Mouse (Mus musculus): ENCODE data around the gene Limch1. TPM values are rescaled to one million over a fixed set of nuclear protein-coding genes. Genes with fewer than 3 reads are reported as not detected.

Gene Limch1
- total and polyA plus RNA-seq, 3 experiments, result 0.05 TPM; not detected in 2

DNA sequence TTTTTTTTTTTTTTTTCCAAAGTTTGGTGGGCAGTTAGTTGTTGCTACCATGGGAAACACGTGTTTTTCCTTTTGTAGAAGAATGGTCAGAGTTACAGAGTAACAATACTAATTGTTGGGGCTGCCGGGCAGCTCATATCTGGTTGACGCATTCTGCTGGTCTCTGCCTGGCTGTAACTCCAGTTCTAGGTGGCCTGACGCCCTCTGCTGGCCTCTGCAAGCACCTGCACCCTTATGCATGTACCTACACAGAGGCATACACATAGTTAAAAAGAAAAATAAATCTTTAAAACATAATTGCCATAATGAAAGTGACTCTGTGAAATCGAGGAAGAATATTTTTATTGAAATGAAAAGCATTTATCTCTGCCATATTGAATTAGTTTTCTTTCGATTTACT lies 312.2 kb downstream of the Limch1 start:
- H3K4me2 ChIP-seq (ENCODE audit: insufficient read depth, low read depth, poor library complexity, severe bottlenecking), result no peak overlapping the region
- H3K27me3 ChIP-seq (replicated peaks), result no peaks in the 10 kb centered on the region
- dilution Hi-C loops (cut with MboI; ENCODE audit: extremely low pct_ligation_motif_present, extremely low pct_unique_long_range_greater_than_20kb, low sequenced_read_pairs), result no loop called here
- H3K4me3 ChIP-seq (replicated peaks in 1 of 3; ENCODE audit: low read depth in 2 of 3, low read length in 2 of 3, poor library complexity in 1 of 3), result no peak overlapping the region
- no peaks in the 10 kb centered on the region for H3K9me3 ChIP-seq (replicated peaks; ENCODE audit: low read length)
- H3K27ac ChIP-seq (ENCODE audit: insufficient read depth, low read depth), result no peak overlapping the region
- peaks cover 3 to 15% of the 10 kb centered on the region in 2 experiments for H3K4me1 ChIP-seq (ENCODE audit: control insufficient read depth in 1 of 2, insufficient read depth in 2 of 2)
- in situ Hi-C loops (cut with MboI; ENCODE audit: low pct_ligation_motif_present, low pct_unique_long_range_greater_than_20kb, low sequenced_read_pairs), result loop anchor here (10.0 kb wide), 1 partner anchor 177 kb away; no protein-coding TSS in a partner anchor
- no peak overlapping the region for H3K9ac ChIP-seq (ENCODE audit: insufficient read depth, low read depth)
- no peaks in the 10 kb centered on the region for H3K79me2 ChIP-seq (replicated peaks; ENCODE audit: control insufficient read depth, extremely low read depth, insufficient read depth, poor library complexity, severe bottlenecking)
- TF ChIP-seq MXI1 (IDR thresholded peaks at IDR 0.05; ENCODE audit: low read depth, low read length) (no peak), E2F4 (IDR thresholded peaks at IDR 0.05; ENCODE audit: insufficient replicate concordance, low read depth, low read length) (no peak), ETS1 (conservative IDR thresholded peaks at IDR 0.05; ENCODE audit: low read depth, low read length) (no peak), CTCF (conservative IDR thresholded peaks at IDR 0.05 in 1 of 2, IDR thresholded peaks at IDR 0.05 in 1 of 2; ENCODE audit: low read depth in 2 of 2, low read length in 2 of 2) (peak in 1 of 2 experiments; percentile 21; a peak in 1 of 4 replicates)
- H3K36me3 ChIP-seq (replicated peaks in 1 of 2; ENCODE audit: control insufficient read depth in 1 of 2, insufficient read depth in 1 of 2, low read length in 1 of 2), result no peaks in the 10 kb centered on the region
- no peak for DNase-seq (ENCODE audit: extremely low read depth)

DNA sequence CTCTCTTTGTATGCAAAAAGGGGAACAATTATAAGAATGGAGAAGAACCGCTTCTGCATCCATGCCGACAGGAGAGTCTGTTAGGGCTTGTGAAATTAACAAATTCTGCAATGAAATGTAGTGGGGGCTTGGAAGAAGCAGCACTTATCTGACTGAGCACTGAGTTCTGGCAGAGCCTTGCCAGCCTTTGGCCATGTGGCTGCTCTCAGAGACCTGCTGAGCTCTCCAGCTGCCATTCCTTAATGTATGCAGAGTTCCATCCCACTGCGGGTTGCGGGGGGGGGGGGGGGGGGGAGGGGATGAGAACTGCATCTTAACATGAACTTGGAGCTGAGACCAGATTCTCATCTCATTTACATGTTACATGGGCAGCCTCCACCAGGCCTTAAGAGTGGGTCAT lies 314.9 kb downstream of the Limch1 start:
- dilution Hi-C loops (cut with MboI; ENCODE audit: extremely low pct_ligation_motif_present, extremely low pct_unique_long_range_greater_than_20kb, low sequenced_read_pairs), result no loop called here
- no peaks in the 10 kb centered on the region for H3K79me2 ChIP-seq (replicated peaks; ENCODE audit: control insufficient read depth, extremely low read depth, insufficient read depth, poor library complexity, severe bottlenecking)
- DNase-seq (ENCODE audit: extremely low read depth), result no peak
- H3K27me3 ChIP-seq (replicated peaks), result no peaks in the 10 kb centered on the region
- no peaks in the 10 kb centered on the region for H3K4me1 ChIP-seq (ENCODE audit: control insufficient read depth in 1 of 2, insufficient read depth in 2 of 2)
- no peak overlapping the region for H3K9ac ChIP-seq (ENCODE audit: insufficient read depth, low read depth)
- no peak for TF ChIP-seq POLR2A (IDR thresholded peaks at IDR 0.05; ENCODE audit: low read depth, low read length)
- no peak overlapping the region for H3K27ac ChIP-seq (ENCODE audit: insufficient read depth, low read depth)
- H3K4me2 ChIP-seq (ENCODE audit: insufficient read depth, low read depth, poor library complexity, severe bottlenecking), result no peak overlapping the region
- H3K4me3 ChIP-seq (replicated peaks in 1 of 3; ENCODE audit: low read depth in 2 of 3, low read length in 2 of 3, poor library complexity in 1 of 3), result no peak overlapping the region
- no peaks in the 10 kb centered on the region for H3K36me3 ChIP-seq (replicated peaks in 1 of 2; ENCODE audit: control insufficient read depth in 1 of 2, insufficient read depth in 1 of 2, low read length in 1 of 2)
- H3K9me3 ChIP-seq (replicated peaks; ENCODE audit: low read length), result no peaks in the 10 kb centered on the region
- in situ Hi-C loops (cut with MboI; ENCODE audit: low pct_ligation_motif_present, low pct_unique_long_range_greater_than_20kb, low sequenced_read_pairs), result no loop called here

DNA sequence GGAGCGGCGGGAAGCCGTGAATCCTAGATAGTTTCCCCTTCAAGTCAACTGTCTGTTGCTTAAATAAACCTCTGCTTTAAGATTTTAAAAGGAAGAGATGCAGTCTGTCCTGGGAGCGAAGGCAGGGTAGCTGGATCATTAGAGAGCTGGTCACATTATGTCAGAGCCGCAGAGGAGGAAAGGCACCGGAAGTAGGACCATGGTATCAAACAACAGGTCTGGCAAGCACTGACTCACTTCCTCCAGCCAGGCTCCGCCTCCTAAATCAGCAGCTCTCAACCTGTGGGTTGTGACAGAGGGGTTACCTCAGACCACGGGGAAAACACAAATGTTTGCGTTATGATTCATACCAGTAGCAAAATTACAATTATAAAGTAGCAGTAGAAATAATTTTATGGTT lies 318.0 kb downstream of the Limch1 start:
- Histone ChIP-seq H3K27me3 (replicated peaks) (no peaks in the 10 kb centered on the region), H3K4me1 (ENCODE audit: control insufficient read depth in 1 of 2, insufficient read depth in 2 of 2) (no peaks in the 10 kb centered on the region), H3K79me2 (replicated peaks; ENCODE audit: control insufficient read depth, extremely low read depth, insufficient read depth, poor library complexity, severe bottlenecking) (no peaks in the 10 kb centered on the region), H3K27ac (ENCODE audit: insufficient read depth, low read depth) (no peak overlapping the region), H3K36me3 (replicated peaks in 1 of 2; ENCODE audit: control insufficient read depth in 1 of 2, insufficient read depth in 1 of 2, low read length in 1 of 2) (no peaks in the 10 kb centered on the region), H3K4me3 (replicated peaks in 1 of 3; ENCODE audit: low read depth in 2 of 3, low read length in 2 of 3, poor library complexity in 1 of 3) (no peak overlapping the region), H3K4me2 (ENCODE audit: insufficient read depth, low read depth, poor library complexity, severe bottlenecking) (no peak overlapping the region), H3K9ac (ENCODE audit: insufficient read depth, low read depth) (no peak overlapping the region), H3K9me3 (replicated peaks; ENCODE audit: low read length) (no peaks in the 10 kb centered on the region)
- dilution Hi-C loops (cut with MboI; ENCODE audit: extremely low pct_ligation_motif_present, extremely low pct_unique_long_range_greater_than_20kb, low sequenced_read_pairs), result no loop called here
- in situ Hi-C loops (cut with MboI; ENCODE audit: low pct_ligation_motif_present, low pct_unique_long_range_greater_than_20kb, low sequenced_read_pairs), result no loop called here
- DNase-seq (ENCODE audit: extremely low read depth), result no peak
- TF ChIP-seq RAD21 (IDR thresholded peaks at IDR 0.05; ENCODE audit: low read depth, low read length) (no peak), TCF12 (IDR thresholded peaks at IDR 0.05; ENCODE audit: low read depth, low read length) (no peak), UBTF (IDR thresholded peaks at IDR 0.05; ENCODE audit: low read depth, low read length) (no peak), TBP (conservative IDR thresholded peaks at IDR 0.05; ENCODE audit: low read depth, low read length) (no peak), NRF1 (IDR thresholded peaks at IDR 0.05; ENCODE audit: low read depth, low read length) (no peak), ZMIZ1 (IDR thresholded peaks at IDR 0.05; ENCODE audit: low read depth, low read length) (no peak), NELFE (IDR thresholded peaks at IDR 0.05; ENCODE audit: low read depth, low read length) (no peak), MXI1 (IDR thresholded peaks at IDR 0.05; ENCODE audit: low read depth, low read length) (no peak), MYC (IDR thresholded peaks at IDR 0.05; ENCODE audit: low read depth, low read length) (no peak), SMC3 (IDR thresholded peaks at IDR 0.05; ENCODE audit: low read depth, low read length) (no peak), BHLHE40 (IDR thresholded peaks at IDR 0.05; ENCODE audit: low read depth, low read length) (no peak), JUN (IDR thresholded peaks at IDR 0.05; ENCODE audit: insufficient read depth, low read depth, low read length) (no peak)
